Mouse (Mus musculus) bone marrow macrophage, adult 2 months (primary cell): Measurements from ENCODE around the gene Ccdc90b.

Experiments used
- CTCF ChIP-seq: IDR thresholded peaks from 2 replicates; pipeline ENCODE4 v1.5.1; 2012; ENCODE audit warnings: low read depth, mild to moderate bottlenecking, low read length, moderate library complexity
- POLR2A ChIP-seq: IDR thresholded peaks from 2 replicates; pipeline ENCODE4 v1.6.1; 2012; ENCODE audit warnings: mild to moderate bottlenecking, low read depth, low read length, borderline replicate concordance

- TF ChIP-seq POLR2A (no peak), CTCF (no peak)
These were observed 29.0 kb downstream of the Ccdc90b start for GRCm38 (mm10) chr7:92589986-92590385.
